Mouse (Mus musculus): ENCODE measurements at regions not wholly inside any gene's neighbourhood (a gene's known extent, or its start where the extent isn't known, plus 50 kb on each side); places are given as distances from the start of the nearest gene placed in this dataset.

- TF ChIP-seq POLR2A (IDR thresholded peaks at IDR 0.05; ENCODE audit: insufficient read depth, low read depth, low read length) (no peak), CTCF (IDR thresholded peaks at IDR 0.05; ENCODE audit: insufficient read depth, low read depth, low read length) (no peak)
These were observed 174.9 kb upstream of the Mctp2 start for GRCm38 (mm10) chr7:72481275-72481674.
